Mouse (Mus musculus) Muller cell, postnatal 12 days (primary cell): ENCODE measurements around the gene BC016579.

Source experiments
- DNase-seq: peaks from one replicate; pipeline ENCODE4 v3.0.0-alpha.2; 2015; ENCODE audit errors: inconsistent ontology term

Gene BC016579

DNA sequence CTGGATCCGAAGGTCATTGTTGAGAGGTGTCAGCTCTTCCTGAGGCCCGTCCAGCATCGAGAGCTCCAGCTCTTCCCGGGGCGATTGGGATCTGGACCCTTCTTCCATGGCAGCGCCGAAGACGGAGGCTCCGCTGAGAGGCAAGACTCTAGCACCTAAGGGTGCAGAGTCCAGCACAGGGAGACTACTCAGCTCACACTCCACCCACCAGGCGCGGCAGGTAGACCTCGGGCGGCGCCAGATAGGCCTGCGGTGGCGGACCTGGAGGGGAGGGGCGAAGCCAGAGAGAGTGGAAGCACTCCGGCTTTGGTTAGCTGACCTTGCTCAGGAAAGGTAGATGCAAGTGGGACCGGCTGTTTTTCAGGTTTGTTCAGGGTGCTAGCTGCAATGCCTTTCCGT lies at the start of gene BC016579:
TSS of gene BC016579 (minus strand) at position 135 of the 399 bp plus-strand sequence.
- DNase-seq = no peak

DNA sequence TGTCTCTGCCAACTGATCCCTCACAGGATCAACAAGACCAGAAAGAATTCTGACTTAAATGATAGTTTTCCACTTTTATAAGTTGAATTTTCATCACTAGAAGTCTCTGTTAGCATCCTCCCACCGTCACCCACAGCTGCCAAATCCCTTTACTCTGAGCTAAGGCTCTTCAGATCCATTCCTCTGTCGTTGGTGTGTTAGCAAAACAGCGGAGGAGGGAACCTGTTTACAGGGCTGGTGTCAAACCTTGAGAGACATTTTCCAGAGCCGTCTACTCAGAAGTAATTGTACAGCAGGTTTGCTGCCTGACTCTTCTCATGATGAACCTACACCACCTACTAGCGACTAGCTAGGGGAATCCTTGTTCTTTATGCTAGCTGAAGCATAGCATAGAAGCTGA lies 45.4 kb upstream of the BC016579 start:
- DNase-seq = no peak

DNA sequence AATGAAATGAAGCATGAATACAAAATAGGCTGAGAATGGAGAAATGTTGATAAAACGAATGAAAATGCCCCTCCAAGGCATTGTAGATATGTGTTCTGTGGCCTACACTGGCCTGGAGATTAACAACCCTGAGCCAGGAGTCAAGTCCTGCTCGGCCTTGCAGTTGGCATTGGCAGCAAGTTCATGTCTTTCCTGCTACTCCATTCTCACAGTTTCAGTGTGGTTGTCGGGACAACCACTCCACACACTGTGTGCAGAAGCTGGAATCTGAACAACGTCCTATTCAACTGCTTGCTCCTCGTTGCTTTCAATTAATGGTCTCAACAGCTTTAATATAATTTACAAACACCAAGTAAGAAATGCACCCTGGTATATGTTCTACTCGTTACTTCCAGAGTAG lies 44.1 kb upstream of the BC016579 start:
- DNase-seq = no peak

DNA sequence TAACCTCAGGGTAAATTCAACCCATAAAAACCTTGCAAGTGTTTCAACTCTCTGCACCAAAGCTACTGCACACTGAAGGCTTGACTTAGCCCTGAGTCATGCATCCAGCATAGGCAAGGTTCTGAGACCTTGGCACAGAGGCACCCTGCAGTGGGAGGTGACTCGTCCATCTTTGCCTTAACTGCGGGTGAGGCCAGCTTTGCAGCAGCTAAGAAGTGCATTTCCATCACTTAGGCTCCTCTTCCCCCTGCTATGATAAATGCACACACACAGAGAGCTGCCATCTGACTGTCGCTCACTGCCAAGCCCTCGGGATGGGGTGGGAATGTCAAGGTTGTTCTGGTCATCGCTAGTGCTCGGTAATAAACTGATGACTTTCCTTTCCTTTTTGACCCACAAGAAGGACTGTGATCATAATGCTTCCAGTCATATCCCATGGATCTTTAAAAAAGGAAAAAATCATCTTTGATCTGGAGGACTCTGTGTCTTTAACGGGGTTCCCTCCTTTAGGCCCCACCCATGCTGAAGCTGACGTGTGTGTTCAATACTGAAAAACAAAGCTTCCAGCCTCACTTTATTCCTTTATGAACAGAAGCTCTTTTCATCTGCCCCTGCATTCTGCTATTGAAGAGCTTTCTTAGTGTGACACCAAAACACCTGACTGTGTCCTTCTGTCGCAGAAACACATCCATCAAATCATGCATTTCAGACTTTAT lies 41.7 kb upstream of the BC016579 start:
- DNase-seq = peak; percentile 14

DNA sequence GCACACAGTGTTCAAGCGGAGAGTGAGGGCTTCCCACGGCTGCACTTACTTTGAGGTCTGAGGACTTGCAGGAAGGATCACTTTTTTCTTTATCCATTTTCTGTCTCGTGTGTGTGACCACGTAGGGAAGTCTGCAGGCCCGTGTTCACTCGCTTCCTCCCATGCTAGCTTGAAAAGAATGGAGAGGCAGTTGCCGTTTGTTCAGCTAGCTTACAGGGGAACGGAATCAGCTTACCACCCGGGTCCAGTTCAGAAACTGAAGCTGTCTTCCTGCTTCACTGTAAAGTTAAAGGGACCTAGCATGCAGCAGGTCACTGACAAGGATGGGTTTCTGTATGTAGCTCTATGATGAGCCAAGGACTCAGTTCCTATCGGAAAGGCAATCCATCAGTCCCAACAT lies 39.7 kb upstream of the BC016579 start, which contains the start of gene Tmprss7:
TSS of gene Tmprss7 (minus strand) at position 101 of the 400 bp plus-strand sequence.
- DNase-seq = no peak

DNA sequence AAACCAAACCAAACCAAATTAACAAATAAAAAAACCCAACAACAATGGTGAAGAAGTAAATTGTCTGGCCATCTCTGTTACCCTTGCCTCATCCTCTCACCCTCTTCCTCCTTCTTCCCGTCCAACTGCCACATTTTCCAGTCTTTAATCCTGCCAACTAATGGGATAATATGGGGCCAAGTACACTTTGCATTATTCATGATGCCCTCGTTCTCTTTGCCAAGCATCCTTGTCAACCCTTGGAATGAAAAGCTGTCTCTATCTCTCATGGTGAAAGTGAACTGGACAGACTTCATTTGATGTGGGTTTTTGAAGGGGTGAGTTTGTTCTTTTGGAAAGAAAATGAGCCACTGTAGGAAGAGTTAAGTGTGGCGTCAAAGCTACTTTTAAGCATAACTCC lies 39.0 kb upstream of the BC016579 start:
- DNase-seq = no peak

DNA sequence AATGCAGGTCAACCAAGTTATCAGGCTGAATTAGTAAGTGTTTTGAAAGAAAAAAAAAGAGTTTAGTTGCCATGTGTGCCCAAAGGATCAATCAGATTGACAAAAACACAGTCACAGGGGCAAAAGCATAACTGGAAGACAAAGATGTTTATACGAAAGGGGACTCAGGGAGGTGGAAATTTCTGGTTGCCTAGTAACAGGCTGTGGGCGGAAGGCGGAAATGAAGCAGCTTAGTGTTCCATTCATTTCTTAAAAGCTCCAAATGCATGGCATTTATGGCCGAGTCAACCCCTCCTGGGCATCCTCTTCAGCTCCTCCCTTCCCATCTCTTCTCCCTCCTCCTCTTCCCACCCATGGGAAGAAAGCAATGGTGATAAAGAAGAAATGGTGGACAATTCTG lies 36.3 kb upstream of the BC016579 start:
- DNase-seq = peak; percentile 41

DNA sequence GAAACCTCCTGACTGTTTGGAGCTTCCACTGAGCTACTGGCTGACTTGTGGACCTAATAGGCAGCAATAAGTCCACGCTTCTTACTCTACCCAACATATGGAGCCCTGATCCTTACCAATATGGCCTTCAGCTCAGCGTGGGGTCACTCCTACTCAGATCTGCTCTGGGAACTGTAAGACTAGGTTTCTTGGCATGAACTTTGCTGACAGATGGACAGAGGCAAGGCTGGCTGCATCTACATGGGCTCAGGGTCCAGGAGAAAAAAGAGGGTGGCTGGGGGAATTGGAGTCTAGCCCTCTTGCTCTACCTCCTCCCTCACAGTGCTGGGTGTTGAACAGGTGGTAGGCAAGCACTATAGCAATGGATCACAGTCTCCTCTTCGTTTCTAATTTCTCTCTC lies 33.0 kb upstream of the BC016579 start:
- no peak for DNase-seq

DNA sequence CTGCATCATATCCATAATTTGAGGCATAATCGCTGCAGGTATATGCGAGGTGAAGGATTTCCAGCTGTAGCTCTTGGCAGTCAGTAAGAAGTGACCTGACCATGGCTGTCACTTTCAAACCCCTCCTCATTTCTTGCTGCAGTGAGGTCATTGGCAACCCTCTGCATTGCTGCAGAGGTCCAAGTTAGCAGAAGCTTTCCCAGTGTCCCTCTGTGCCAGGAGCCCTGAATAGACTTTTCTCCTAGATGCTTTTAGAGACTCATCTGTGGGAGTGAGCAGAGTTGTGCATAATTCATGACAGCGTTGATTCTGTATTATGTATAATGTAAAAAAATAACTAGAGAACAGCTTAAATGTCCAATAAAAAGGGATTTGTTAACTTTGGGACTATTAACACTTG lies 31.4 kb upstream of the BC016579 start:
- DNase-seq = no peak

DNA sequence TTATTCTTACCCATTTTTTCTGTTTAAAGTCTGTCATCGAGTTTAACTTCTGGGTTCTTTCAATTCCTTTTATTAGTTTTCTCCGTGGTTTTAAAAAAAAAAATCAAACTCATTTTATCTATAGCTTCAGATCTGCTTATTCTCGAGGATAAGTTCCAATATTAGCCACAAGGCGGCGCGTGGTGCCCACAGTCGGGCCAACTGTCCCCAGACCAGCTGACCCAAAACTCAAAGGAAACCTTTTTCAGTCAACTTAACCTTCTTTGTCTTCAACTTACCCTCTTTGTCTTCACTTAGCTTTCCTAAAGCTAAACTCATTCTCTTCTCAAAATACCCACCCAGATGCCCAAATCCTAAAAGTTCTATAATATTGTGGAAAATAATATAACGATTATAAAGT lies 30.9 kb upstream of the BC016579 start:
- peak; percentile 38 for DNase-seq

DNA sequence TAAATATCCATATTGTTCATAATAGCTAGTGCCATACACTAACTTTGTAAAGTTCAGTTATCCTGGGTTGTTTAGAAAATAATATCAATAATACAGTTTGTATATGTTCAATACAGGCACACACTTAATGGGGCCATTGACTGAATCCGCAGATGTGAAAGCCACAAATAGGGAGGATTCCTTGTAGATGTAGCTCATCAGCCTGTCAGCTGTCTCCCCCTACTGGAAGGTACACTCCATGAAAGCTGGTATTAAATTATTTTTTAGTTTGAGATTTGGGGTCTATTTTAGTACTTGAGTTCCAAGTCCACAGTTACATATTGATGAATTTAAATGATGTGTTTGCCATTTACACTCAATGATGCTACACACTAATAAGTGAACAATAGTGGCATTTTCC lies 22.6 kb upstream of the BC016579 start:
- no peak for DNase-seq

DNA sequence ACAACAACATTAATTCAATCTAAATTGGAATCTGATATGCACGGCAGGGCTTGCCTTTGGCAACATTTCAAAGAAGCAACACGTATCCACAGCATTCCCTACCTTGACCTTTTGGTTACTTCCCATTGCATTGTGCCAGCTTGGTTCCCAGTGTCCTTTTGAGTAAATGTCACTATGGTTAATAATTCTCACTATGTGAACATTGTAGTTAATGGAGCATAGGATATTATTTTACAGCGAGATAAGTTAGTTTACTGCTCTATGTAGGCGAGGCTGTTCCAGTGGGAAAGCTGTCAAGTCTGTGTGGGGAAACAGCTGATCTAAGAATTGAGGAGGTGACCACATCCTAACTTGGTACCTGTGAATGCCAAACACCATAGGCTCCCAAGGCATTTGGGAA lies 16.1 kb upstream of the BC016579 start:
- DNase-seq = peak; percentile 13

DNA sequence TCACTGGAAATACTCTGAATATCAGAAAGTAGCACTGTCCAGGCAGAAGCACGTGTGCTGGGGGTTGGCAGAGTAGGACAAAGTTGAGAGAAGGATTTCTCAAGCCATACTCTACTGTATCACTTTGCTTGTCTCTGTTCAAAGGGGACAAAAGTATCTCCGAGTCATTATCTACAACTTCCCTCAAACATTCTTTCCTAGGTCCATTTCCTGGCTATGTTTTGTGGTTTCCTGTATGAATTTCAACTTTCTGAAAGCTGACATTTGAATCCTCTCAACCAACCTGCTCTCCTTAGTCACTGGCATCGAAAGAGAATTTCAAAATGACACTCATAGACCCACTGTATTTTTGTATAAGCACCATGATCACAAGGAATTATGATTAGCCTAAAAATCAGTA lies 14.3 kb upstream of the BC016579 start:
- DNase-seq = no peak

DNA sequence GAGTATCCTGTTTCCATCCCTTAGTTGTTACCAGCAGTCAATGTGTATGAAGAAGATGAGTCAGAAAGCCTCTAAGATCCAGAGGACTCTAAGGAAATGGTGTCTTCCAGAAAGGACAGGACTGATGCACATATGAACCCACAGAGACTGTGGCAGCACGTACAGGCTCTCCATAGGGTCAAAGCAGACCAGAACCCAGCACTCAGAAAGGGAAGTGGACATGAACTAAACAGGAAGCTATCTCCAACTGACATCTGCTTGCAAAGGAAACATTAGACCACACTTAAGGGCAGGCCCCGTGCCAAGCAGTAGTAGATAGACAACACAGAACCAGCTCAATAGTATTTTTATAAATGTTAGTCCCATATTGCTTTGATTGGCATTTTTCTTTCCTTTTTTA lies 12.3 kb upstream of the BC016579 start:
- DNase-seq = no peak

DNA sequence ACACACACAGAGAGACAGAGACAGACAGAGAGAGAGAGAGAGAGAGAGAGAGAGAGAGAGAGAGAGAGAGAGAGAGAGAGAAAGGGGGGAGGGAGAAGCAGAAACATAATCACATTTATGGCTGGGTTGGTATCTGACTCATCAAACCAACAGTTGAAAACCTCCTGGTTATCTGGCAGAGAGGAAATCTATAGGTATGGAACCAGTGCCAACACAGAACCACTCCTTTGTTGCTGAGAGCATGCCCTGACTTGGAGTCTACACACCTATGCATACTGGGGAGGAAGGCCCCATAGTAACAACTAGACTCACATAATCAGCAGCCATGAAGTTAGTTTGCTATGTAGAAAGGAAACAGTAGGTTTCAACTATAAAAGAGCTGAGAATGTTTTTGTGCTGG lies 8.5 kb upstream of the BC016579 start:
- DNase-seq = no peak

DNA sequence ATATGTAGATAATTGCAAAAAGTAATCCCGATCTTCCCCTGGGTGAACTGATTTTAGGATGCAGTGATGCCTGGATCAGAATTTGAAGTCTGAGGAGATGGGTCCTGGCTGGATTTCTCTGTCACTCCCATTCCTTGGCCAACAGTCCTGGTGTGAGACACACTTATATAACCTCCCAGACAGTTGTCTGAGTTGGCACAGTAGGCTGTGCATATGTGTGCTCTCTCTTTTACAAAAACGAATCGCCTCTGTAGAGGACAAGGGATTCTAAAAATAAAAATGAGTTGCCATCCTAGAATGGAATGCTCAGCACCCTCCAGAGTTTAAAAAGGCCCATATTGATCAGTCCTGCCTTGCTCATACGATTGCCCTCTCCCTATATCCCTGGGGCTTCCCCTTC lies 5.7 kb upstream of the BC016579 start:
- no peak for DNase-seq

DNA sequence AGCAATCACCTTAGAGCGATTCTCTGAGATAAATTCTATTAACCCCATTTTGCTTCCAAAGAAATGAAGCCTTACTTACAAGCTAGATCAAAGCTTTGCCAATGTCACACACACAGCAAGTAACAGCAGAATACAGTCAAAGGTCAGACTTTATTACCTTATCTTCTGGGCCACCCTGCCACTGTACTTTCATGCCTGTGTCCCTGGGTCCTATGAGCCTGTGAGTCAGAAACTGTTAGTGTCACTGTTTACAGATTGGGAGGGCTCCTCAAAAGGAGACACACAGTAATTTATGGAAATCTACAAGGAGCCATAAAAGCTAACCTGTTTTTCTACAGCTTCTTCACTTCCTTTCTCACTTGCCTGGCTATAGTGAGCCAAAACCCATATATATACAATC lies 4.4 kb upstream of the BC016579 start:
- no peak for DNase-seq

DNA sequence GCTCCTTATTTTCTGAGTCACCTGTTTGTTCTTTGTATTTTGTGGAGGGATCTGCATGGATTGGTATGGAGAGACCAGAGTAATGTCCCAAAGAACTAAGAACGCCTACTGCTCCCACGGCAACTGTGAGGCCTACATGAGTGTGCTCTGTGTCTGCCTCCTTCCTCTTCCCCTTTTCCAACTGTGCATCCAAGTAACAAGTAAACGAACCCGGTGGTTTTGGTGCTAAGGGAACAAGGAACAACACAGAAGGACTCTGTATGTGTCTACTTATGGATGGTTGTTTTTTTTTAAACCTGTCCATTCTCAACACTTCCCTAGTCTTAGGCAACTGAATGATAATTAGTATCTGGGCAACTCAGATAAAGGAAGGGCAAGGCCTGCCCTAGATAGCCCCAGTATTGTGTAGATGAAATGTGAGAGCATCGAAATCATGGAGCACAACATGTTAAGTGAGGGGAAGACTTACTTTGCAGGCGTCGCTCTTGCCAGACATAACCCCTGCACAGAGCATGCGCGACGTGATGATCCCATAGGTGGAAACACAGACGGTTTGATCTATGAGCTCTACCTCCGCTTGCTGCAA lies 3.8 kb upstream of the BC016579 start:
- DNase-seq = no peak

DNA sequence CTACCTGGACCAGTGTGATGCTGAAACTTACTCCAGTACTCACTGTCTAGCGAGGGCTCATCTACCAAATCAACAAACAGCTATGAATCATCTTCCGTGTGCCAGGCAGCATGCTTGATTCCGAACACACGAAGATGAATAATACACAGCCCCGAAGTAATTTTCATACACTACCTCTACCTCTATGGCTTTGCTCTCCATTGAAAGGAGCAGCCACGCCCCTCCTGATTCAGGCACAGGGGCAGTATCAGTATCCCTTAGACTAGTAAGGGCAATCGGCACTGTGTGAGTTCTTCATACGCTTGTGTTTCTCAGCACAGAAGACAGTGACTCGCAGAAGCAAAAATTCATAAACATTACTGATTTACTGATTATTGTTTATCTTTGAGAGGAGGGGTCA lies 597 bp upstream of the BC016579 start:
- no peak for DNase-seq

DNA sequence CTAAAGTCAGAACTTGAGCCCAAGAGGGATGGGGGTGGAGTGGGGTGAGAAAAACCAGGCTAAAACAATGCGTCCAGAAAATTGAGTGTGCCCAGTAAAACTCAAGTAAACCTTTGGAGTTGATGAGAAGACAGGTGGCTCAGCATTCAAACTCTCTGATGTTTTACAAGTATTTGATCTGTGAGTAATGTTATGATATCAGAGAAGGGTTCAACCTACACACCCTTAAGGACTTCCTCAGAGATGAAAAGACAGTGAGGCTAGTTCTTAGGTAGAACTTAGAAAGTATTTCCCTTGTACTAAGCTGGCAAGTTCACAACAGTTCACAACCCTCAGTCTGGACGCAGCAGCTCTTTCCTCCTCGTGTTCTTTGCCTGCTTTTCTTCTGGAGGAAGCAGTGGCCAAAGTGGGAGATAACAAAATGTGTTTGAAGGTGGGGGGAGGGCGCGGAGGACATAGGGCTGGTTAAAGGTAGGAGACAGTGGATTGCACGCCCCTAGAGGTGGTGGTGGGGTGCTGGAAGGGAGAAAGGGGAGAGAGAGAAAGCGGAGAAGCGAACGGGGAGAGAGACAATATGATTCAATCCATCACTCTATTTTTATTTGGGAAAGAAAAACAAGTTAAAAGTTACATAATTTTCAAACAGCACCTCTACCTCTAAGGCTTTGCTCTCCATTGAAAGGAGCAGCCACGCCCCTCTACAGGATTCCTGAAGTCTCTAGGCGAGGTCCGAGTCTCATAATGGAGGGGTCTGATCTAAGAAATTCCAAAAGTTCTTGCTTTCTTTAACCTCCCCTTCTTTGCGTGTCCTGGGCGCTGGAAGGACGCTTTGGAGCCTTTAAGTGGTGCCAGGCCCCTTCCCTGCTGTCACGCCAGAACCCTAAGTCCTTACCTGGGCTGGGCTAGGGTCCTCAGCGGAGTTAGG lies 597 bp downstream of the BC016579 start:
- no peak for DNase-seq

DNA sequence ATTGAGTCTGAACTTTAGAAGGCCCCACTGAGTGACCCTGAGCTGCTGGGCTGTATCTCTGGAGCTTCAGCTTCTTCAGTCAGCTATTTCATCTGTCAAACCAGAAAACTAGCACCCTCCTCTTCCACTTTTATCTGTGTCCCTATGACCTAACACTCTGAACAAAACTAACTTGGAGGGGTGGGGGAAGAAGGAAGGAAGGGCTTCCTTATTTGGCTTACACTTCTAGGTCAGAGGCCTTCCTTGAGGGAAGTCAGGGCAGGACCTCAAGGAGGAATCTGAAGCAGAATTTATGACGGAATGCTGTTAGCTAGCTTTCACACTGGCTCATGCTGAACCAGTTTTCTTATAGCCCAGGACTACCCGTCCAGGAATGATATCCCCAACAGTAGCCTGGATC lies 2.4 kb downstream of the BC016579 start:
- DNase-seq = no peak

DNA sequence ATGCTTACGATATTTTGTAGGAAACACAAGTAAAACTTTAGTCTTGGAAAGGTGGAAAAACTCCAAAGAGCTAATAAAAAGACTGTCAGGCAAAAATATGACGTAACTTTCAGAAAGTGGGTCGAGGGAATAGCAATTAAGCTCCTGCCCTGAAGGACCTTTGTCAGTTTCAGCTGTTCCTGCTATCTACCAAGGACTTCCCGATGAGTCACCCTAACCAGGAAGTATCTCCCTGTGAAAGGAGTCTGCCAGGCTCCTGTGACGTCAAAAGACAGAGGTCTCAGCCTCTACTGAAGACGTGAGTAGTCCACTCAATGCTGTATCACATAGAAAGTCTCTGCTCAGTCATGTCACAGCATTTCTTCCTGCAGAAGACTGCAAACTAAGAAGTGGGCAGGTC lies 9.5 kb downstream of the BC016579 start:
- no peak for DNase-seq

DNA sequence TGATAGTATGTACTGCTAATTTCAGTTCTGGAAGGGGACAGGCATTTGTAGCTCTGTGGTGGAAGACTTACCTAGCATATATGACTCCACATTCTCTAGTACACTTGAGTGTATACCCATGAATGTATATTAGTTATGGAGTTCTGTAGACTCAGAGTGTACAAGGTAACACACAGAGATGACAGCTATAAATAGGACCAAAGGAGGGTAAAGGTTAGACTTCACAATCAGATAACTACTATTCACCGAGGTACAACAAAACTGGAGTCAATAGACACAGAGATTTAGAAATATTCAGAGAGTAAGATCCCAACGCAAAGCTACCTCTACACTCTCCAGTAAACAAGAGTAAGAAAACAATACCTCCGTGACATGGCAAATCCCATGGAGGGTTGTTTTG lies 9.9 kb downstream of the BC016579 start:
- no peak for DNase-seq
